Mouse (Mus musculus) midbrain, embryonic 16.5 days (tissue): ENCODE measurements around the gene Zfp367. TPM values are rescaled to one million over a fixed set of nuclear protein-coding genes. Genes with fewer than 3 reads are reported as not detected.

Experiments used
- ATAC-seq: fragments of 200-750 bp; cut with Nextera tagmentation; 2 replicates; pipeline ENCODE4 v1.8.0; 2017; ENCODE audit warnings: moderate TSS enrichment
- H3K27ac ChIP-seq: fragments of 300-500 bp; sonication (generic); 2 replicates; pipeline ENCODE4 v1.5.1; 2014; ENCODE audit warnings: mild to moderate bottlenecking, low read length, mixed read lengths
- H3K27me3 ChIP-seq: fragments of 300-500 bp; sonication (generic); 2 replicates; pipeline ENCODE4 v1.6.1; 2014; ENCODE audit warnings: low read depth, low read length, mixed read lengths; ENCODE audit not compliant: control insufficient read depth, insufficient read depth
- H3K36me3 ChIP-seq: fragments of 300-500 bp; sonication (generic); 2 replicates; pipeline ENCODE4 v1.6.1; 2014; ENCODE audit warnings: mild to moderate bottlenecking, low read length, moderate library complexity, mixed read lengths; ENCODE audit not compliant: control insufficient read depth, insufficient read depth
- H3K4me1 ChIP-seq: fragments of 300-500 bp; sonication (generic); 2 replicates; pipeline ENCODE4 v1.6.1; 2014; ENCODE audit warnings: mild to moderate bottlenecking, low read length, mixed read lengths; ENCODE audit not compliant: control insufficient read depth, insufficient read depth
- H3K4me2 ChIP-seq: fragments of 300-500 bp; sonication (generic); 2 replicates; pipeline ENCODE4 v1.6.1; 2014; ENCODE audit warnings: mild to moderate bottlenecking, low read length, mixed read lengths
- H3K4me3 ChIP-seq: fragments of 300-500 bp; sonication (generic); 2 replicates; pipeline ENCODE4 v1.5.1; 2014; ENCODE audit warnings: low read depth, mild to moderate bottlenecking, low read length, moderate library complexity, mixed read lengths
- H3K9ac ChIP-seq: fragments of 300-500 bp; sonication (generic); 2 replicates; pipeline ENCODE4 v1.6.1; 2014; ENCODE audit warnings: low read depth, low read length, mixed read lengths
- H3K9me3 ChIP-seq: fragments of 300-500 bp; sonication (generic); replicated peaks from 2 replicates; pipeline ENCODE4 v1.6.1; 2014; ENCODE audit warnings: mild to moderate bottlenecking, low read length, mixed read lengths; ENCODE audit not compliant: control insufficient read depth, poor library complexity, severe bottlenecking
- WGBS: fragments of 180-500 bp; shearing (Covaris S2); extraction: QIAGEN DNeasy Blood & Tissue Kit; methylation state at CpG from one replicate; pipeline ENCODE4 v1.1.7; 2014; 5-methylcytosine and 5-hydroxymethylcytosine counted together
- polyA plus RNA-seq: library from polyadenylated mRNA; unstranded; fragments of >200 nt; fragmentation: Nextera tagmentation; extraction: Ambion mirVana; gene quantifications from 2 replicates; pipeline ENCODE4 v1.2.1, GENCODE M21; 2015

The Zfp367 gene
- polyA plus RNA-seq, 1 experiment from 2014 or later: 3.8 TPM

GRCm38 (mm10) chr13:64161916-64162611 is 9.1 kb upstream of the Zfp367 start:
- peak overlapping the region; percentile 88 for H3K9ac ChIP-seq
- H3K9me3 ChIP-seq: peaks cover 5% of the 10 kb centered on the region
- H3K27me3 ChIP-seq: no peaks in the 10 kb centered on the region; the same call in 1 of the 2 replicates
- ATAC-seq: no peak; the same call in none of the 2 replicates
- 0% methylated on average over 64 of the region's 71 CpGs for WGBS
- peak overlapping the region; percentile 81 for H3K27ac ChIP-seq
- peak overlapping the region; percentile 85 for H3K4me3 ChIP-seq
- H3K4me2 ChIP-seq: peak overlapping the region; percentile 80
- H3K4me1 ChIP-seq: peaks cover 12% of the 10 kb centered on the region
- H3K36me3 ChIP-seq: 0 out of 2 replicates have a peak, but pooled peaks cover 4% of the 10 kb centered on the region

GRCm38 (mm10) chr13:64161548-64161915 is 8.5 kb upstream of the Zfp367 start, which contains the start of gene Habp4:
Habp4 (plus strand) TSS chr13:64161824.
- under 1% methylated on average over 29 of the region's 31 CpGs for WGBS
- H3K36me3 ChIP-seq: 0 out of 2 replicates have a peak, but pooled peaks cover 2% of the 10 kb centered on the region
- peaks cover 12% of the 10 kb centered on the region for H3K4me1 ChIP-seq
- peak; percentile 98 for ATAC-seq
- no peaks in the 10 kb centered on the region; the same call in 1 of the 2 replicates for H3K27me3 ChIP-seq
- H3K9ac ChIP-seq: peak within 1 kb of the TSS; percentile 88
- peak within 1 kb of the TSS; percentile 81 for H3K27ac ChIP-seq
- peak within 1 kb of the TSS; percentile 85 for H3K4me3 ChIP-seq
- peaks cover 1% of the 10 kb centered on the region for H3K9me3 ChIP-seq
- H3K4me2 ChIP-seq: peak within 1 kb of the TSS; percentile 80

- Histone ChIP-seq H3K4me2 (no peak overlapping the region), H3K9ac (no peak overlapping the region), H3K4me1 (peaks cover 3% of the 10 kb centered on the region; the same call in 1 of the 2 replicates), H3K9me3 (no peaks in the 10 kb centered on the region), H3K36me3 (no peaks in the 10 kb centered on the region), H3K4me3 (no peak overlapping the region), H3K27ac (no peak overlapping the region), H3K27me3 (no peaks in the 10 kb centered on the region; the same call in 1 of the 2 replicates)
- ATAC-seq: no peak
Observed at GRCm38 (mm10) chr13:64156966-64157365, 4.0 kb upstream of the Zfp367 start.

GRCm38 (mm10) chr13:64155171-64155571 is 2.2 kb upstream of the Zfp367 start:
- H3K9me3 ChIP-seq: no peaks in the 10 kb centered on the region
- H3K36me3 ChIP-seq: no peaks in the 10 kb centered on the region
- ATAC-seq: no peak
- 3% methylated on average over 1 of the region's 1 CpGs for WGBS
- H3K27ac ChIP-seq: no peak overlapping the region
- H3K4me1 ChIP-seq: peaks cover 6% of the 10 kb centered on the region
- H3K4me2 ChIP-seq: no peak overlapping the region
- H3K4me3 ChIP-seq: no peak overlapping the region
- no peak overlapping the region for H3K9ac ChIP-seq
- H3K27me3 ChIP-seq: no peaks in the 10 kb centered on the region

- H3K36me3 ChIP-seq: no peaks in the 10 kb centered on the region
- 61% methylated on average over 2 of the region's 2 CpGs for WGBS
- H3K4me2 ChIP-seq: no peak overlapping the region
- no peak overlapping the region for H3K9ac ChIP-seq
- no peaks in the 10 kb centered on the region for H3K27me3 ChIP-seq
- no peak for ATAC-seq
- peaks cover 6% of the 10 kb centered on the region for H3K4me1 ChIP-seq
- H3K4me3 ChIP-seq: no peak overlapping the region
- no peaks in the 10 kb centered on the region for H3K9me3 ChIP-seq
- H3K27ac ChIP-seq: no peak overlapping the region
Observed at GRCm38 (mm10) chr13:64154651-64155050, 1.6 kb upstream of the Zfp367 start.

- Histone ChIP-seq H3K9me3 (no peaks in the 10 kb centered on the region), H3K27ac (no peak overlapping the region), H3K4me3 (peak overlapping the region; percentile 80), H3K27me3 (no peaks in the 10 kb centered on the region), H3K9ac (peak overlapping the region; percentile 54; the same call in 1 of the 2 replicates), H3K4me2 (peak overlapping the region; percentile 88), H3K4me1 (peaks cover 6% of the 10 kb centered on the region), H3K36me3 (no peaks in the 10 kb centered on the region)
- WGBS: under 1% methylated on average over 18 of the region's 18 CpGs
- ATAC-seq: peak; percentile 18; the same call in 1 of the 2 replicates
Observed at GRCm38 (mm10) chr13:64153751-64154267, 807 bp upstream of the Zfp367 start.

GRCm38 (mm10) chr13:64152671-64153082 is 325 bp downstream of the Zfp367 start:
- Histone ChIP-seq H3K4me1 (peaks cover 6% of the 10 kb centered on the region), H3K9ac (peak overlapping the region; percentile 59), H3K27me3 (no peaks in the 10 kb centered on the region), H3K9me3 (no peaks in the 10 kb centered on the region), H3K4me3 (peak overlapping the region; percentile 80), H3K36me3 (no peaks in the 10 kb centered on the region), H3K27ac (peak overlapping the region; percentile 48; the same call in 1 of the 2 replicates), H3K4me2 (peak overlapping the region; percentile 88)
- peak; percentile 78 for ATAC-seq
- under 1% methylated on average over 60 of the region's 61 CpGs for WGBS

- Histone ChIP-seq H3K4me3 (peak overlapping the region; percentile 80), H3K27ac (peak overlapping the region; percentile 48; the same call in 1 of the 2 replicates), H3K27me3 (no peaks in the 10 kb centered on the region), H3K4me1 (peaks cover 6% of the 10 kb centered on the region), H3K9me3 (no peaks in the 10 kb centered on the region), H3K4me2 (peak overlapping the region; percentile 88), H3K36me3 (no peaks in the 10 kb centered on the region), H3K9ac (peak overlapping the region; percentile 59)
- WGBS: 0% methylated on average over 36 of the region's 42 CpGs
- ATAC-seq: peak; percentile 61
Observed at GRCm38 (mm10) chr13:64152241-64152669, 747 bp downstream of the Zfp367 start.

GRCm38 (mm10) chr13:64150121-64150520 is 2.9 kb downstream of the Zfp367 start:
- Histone ChIP-seq H3K27ac (no peak overlapping the region), H3K36me3 (no peaks in the 10 kb centered on the region), H3K4me2 (no peak overlapping the region), H3K9me3 (no peaks in the 10 kb centered on the region), H3K9ac (no peak overlapping the region), H3K4me1 (peaks cover 6% of the 10 kb centered on the region), H3K4me3 (no peak overlapping the region), H3K27me3 (no peaks in the 10 kb centered on the region)
- 72% methylated on average over 5 of the region's 5 CpGs for WGBS
- no peak for ATAC-seq
